Mouse (Mus musculus): ENCODE results near the gene Hoxc6.

Gene Hoxc6

GRCm38 (mm10) chr15:103041613-103042012 is 43.6 kb downstream of the Hoxc6 start:
- DNase-seq = no peak

GRCm38 (mm10) chr15:103042209-103042608 is 44.2 kb downstream of the Hoxc6 start:
- DNase-seq = no peak

DNA sequence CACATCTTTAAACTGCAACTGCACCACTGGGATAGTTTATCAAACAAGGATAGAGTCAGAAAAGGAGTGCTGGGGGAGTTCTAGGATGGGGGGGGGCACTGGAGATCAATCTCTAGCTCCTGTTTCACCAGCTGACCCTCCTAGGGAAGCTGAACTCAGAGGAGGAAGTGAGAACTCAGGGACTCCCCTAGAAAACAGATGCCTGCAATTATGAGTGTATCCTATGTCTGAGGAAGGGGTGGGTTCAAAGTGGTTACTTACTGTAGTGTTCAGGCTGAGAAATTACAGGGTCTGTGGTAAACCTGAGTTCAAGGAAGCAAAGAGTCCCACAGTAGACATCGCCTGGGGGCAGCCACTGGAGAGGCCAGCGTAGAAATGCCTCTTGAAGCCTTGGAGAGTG is 53.6 kb downstream of the Hoxc6 start:
- DNase-seq = no peak

- no peak for DNase-seq
Measured at GRCm38 (mm10) chr15:103053210-103053609, 55.2 kb downstream of the Hoxc6 start.

GRCm38 (mm10) chr15:103056396-103056795 is 58.3 kb downstream of the Hoxc6 start:
- no peak for DNase-seq

DNA sequence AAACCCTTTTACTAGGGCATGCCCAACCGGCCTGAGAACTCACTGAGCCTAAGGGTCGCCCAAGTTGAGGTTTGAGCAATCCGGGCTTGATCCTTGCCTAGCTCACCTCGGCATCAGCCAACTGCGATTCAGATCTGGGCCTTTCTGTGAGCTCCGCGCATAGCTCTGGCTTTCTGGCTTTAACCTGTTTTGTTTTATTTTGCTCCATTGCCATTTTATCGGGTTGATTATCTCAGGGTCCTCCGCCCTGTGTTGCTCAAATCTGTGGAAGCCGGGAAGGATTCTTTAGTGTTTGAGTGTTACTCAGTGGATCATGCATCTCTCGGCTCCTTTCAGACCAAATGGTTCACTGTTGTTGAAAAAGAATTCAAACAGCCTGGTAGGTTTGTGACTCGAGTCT is 60.7 kb downstream of the Hoxc6 start:
- no peak for DNase-seq

DNA sequence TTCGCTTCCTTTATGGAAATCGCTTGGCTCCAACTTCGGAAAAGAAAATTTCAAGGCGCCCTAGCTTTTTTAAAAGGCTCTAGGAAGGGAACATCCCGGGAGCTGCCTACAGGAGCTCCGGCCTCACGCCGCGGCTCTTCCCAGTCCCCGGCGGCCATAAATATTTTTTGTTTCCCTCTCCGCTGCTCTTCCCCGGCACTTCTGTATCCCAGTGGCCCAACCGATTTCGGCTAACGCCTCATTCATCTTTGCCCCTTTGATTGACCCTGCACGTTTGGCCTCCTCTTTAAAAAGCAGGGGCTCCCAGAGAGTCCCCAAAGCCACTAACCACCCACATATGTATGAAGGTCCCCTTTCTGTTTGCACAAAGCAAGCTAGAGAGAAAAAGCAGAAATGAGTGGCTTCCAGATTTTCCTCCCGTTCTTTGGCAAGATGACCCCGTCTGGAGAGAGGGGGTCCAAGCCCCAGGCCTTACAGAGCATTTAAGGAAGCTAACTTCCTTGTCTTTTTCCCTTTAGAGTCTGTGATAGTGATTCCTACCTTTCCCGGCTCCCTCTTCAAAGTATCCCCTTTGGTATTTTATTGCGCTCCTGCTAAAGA is 61.4 kb downstream of the Hoxc6 start:
- no peak for DNase-seq

DNA sequence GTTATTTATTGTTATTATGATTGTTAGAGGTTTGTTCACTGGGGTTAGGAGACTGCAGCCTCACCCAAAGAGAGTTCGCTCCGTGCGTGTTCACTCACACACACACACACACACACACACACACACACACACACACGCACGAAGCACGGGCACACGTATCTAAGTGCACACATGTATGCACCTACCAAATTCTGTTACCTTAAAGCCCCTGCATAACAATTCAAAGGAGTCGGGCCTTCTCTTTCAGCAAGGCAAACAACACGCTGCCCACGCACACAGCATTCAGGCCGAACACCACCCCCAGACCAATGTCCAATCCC is 61.9 kb downstream of the Hoxc6 start:
- no peak for DNase-seq

- DNase-seq = no peak
Measured at GRCm38 (mm10) chr15:103060341-103061130, 62.5 kb downstream of the Hoxc6 start.

- DNase-seq = no peak
Measured at GRCm38 (mm10) chr15:103061131-103061825, 63.2 kb downstream of the Hoxc6 start.
